Mouse (Mus musculus): ENCODE data around the gene Pld1.

The Pld1 gene

GRCm38 (mm10) chr3:27938381-27939323, at the start of gene Pld1:
TSS of gene Pld1 (plus strand) at chr3:27938695.
- peak; percentile 92 for DNase-seq (ENCODE audit: low spot score in 2 of 2)

GRCm38 (mm10) chr3:27896318-27896892, 42.1 kb upstream of the Pld1 start, which contains the start of gene Tmem212:
TSS of gene Tmem212 (minus strand) at chr3:27896368.
- no peak for DNase-seq (ENCODE audit: low spot score in 2 of 2)

GRCm38 (mm10) chr3:27898178-27898577, 40.3 kb upstream of the Pld1 start:
- DNase-seq (ENCODE audit: low spot score in 2 of 2) = no peak

- peak; percentile 84 for DNase-seq (ENCODE audit: low spot score in 2 of 2)
Observed at GRCm38 (mm10) chr3:27899012-27899726, 39.3 kb upstream of the Pld1 start.

GRCm38 (mm10) chr3:27901846-27902245, 36.6 kb upstream of the Pld1 start:
- no peak for DNase-seq (ENCODE audit: low spot score in 2 of 2)

GRCm38 (mm10) chr3:27904659-27905330, 33.7 kb upstream of the Pld1 start:
- DNase-seq (ENCODE audit: low spot score in 2 of 2) = peak; percentile 69

GRCm38 (mm10) chr3:27906647-27907209, 31.8 kb upstream of the Pld1 start:
- no peak for DNase-seq (ENCODE audit: low spot score in 2 of 2)

- DNase-seq (ENCODE audit: low spot score in 2 of 2) = no peak
Observed at GRCm38 (mm10) chr3:27907301-27907700, 31.2 kb upstream of the Pld1 start.

- no peak for DNase-seq (ENCODE audit: low spot score in 2 of 2)
Observed at GRCm38 (mm10) chr3:27908316-27908715, 30.2 kb upstream of the Pld1 start.

GRCm38 (mm10) chr3:27909016-27909415, 29.5 kb upstream of the Pld1 start:
- no peak for DNase-seq (ENCODE audit: low spot score in 2 of 2)

GRCm38 (mm10) chr3:27918656-27919436, 19.6 kb upstream of the Pld1 start:
- DNase-seq (ENCODE audit: low spot score in 2 of 2) = no peak

- no peak for DNase-seq (ENCODE audit: low spot score in 2 of 2)
Observed at GRCm38 (mm10) chr3:27921268-27922020, 17.1 kb upstream of the Pld1 start.

- no peak for DNase-seq (ENCODE audit: low spot score in 2 of 2)
Observed at GRCm38 (mm10) chr3:27924037-27924436, 14.5 kb upstream of the Pld1 start.

GRCm38 (mm10) chr3:27929219-27929618, 9.3 kb upstream of the Pld1 start:
- no peak for DNase-seq (ENCODE audit: low spot score in 2 of 2)

GRCm38 (mm10) chr3:27932391-27932790, 6.1 kb upstream of the Pld1 start:
- DNase-seq (ENCODE audit: low spot score in 2 of 2) = no peak

- no peak for DNase-seq (ENCODE audit: low spot score in 2 of 2)
Observed at GRCm38 (mm10) chr3:27935644-27936043, 2.9 kb upstream of the Pld1 start.

GRCm38 (mm10) chr3:27936731-27937130, 1.8 kb upstream of the Pld1 start:
- no peak for DNase-seq (ENCODE audit: low spot score in 2 of 2)

- peak; percentile 52 for DNase-seq (ENCODE audit: low spot score in 2 of 2)
Observed at GRCm38 (mm10) chr3:27937144-27938110, 1.1 kb upstream of the Pld1 start.

GRCm38 (mm10) chr3:27941634-27942033, 3.1 kb downstream of the Pld1 start:
- peak; percentile 10 to 23 for DNase-seq (ENCODE audit: low spot score in 2 of 2)
